Mouse (Mus musculus) CH12.LX (cell line): ENCODE data around the gene Abr.

Experiments used
- CTCF ChIP-seq, 2 experiments: IDR thresholded peaks in 1 of 2; conservative IDR thresholded peaks in 1 of 2; 2 replicates each; pipeline ENCODE4 v1.5.1; 2011 to 2012; ENCODE audit warnings: low read depth in 2 of 2, low read length in 2 of 2, improper control_type of control experiment in 1 of 2, inconsistent platforms in 1 of 2, mild to moderate bottlenecking in 1 of 2, moderate library complexity in 1 of 2
- IRF4 ChIP-seq: IDR thresholded peaks from 2 replicates; pipeline ENCODE4 v1.6.1; 2014; ENCODE audit warnings: low read depth, mild to moderate bottlenecking, inconsistent platforms, low read length, improper control_type of control experiment
- MAX ChIP-seq: IDR thresholded peaks from 2 replicates; pipeline ENCODE4 v1.6.1; 2011; ENCODE audit warnings: low read length, improper control_type of control experiment
- POLR2A ChIP-seq: IDR thresholded peaks from 2 replicates; pipeline ENCODE4 v1.6.1; 2011; ENCODE audit warnings: low read depth, mild to moderate bottlenecking, improper control_type of control experiment, low read length

DNA sequence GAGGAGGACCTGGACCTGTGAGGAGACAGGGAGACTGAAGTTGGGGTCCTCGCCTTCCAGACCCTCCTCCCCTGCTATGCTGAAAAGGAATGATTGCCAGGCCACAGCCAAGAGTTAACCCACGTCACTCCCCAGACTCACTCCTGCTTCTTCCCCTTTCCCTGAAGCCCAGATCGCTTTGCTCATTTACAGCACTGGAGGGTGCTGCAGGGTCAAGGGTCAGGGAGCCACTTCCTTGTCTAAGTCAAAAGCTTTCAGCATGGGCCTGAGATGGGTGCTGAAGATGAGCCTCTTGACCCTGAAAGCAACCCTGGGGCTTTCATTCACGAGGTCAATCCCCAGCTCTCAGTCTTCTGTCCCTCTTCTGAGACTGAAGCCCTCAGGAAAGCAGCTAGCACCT lies 202.9 kb downstream of the Abr start:
- no peak for TF ChIP-seq IRF4
- TF ChIP-seq POLR2A, result no peak
- TF ChIP-seq CTCF (conservative IDR thresholded peaks at IDR 0.05 in 1 of 2, IDR thresholded peaks at IDR 0.05 in 1 of 2; ENCODE audit: low read depth in 2 of 2, low read length in 2 of 2), result no peak
- TF ChIP-seq MAX, result no peak
